Mouse (Mus musculus) embryonic facial prominence, embryonic 13.5 days (tissue): ENCODE results near the gene Cdkn2a. TPM values are rescaled to one million over a fixed set of nuclear protein-coding genes. Genes with fewer than 3 reads are reported as not detected.

Source experiments
- ATAC-seq: fragments of 200-750 bp; cut with Nextera tagmentation; 2 replicates; pipeline ENCODE4 v1.8.0; 2017; ENCODE audit warnings: low read depth; ENCODE audit not compliant: insufficient number of reproducible peaks, insufficient read depth, low FRiP score, low TSS enrichment
- H3K27ac ChIP-seq: fragments of 300-500 bp; sonication (generic); 2 replicates; pipeline ENCODE4 v1.5.1; 2015; ENCODE audit warnings: moderate library complexity, mild to moderate bottlenecking, inconsistent platforms
- H3K27me3 ChIP-seq: fragments of 300-500 bp; sonication (generic); 2 replicates; pipeline ENCODE4 v1.6.1; 2015; ENCODE audit warnings: mild to moderate bottlenecking, inconsistent platforms
- H3K36me3 ChIP-seq: fragments of 300-500 bp; sonication (generic); 2 replicates; pipeline ENCODE4 v1.6.1; 2015; ENCODE audit warnings: mild to moderate bottlenecking, inconsistent platforms
- H3K4me1 ChIP-seq: fragments of 300-500 bp; sonication (generic); 2 replicates; pipeline ENCODE4 v1.6.1; 2015; ENCODE audit warnings: inconsistent platforms
- H3K4me2 ChIP-seq: fragments of 300-500 bp; sonication (generic); 2 replicates; pipeline ENCODE4 v1.6.1; 2015; ENCODE audit warnings: moderate library complexity, mild to moderate bottlenecking, inconsistent platforms
- H3K4me3 ChIP-seq: fragments of 300-500 bp; sonication (generic); 2 replicates; pipeline ENCODE4 v1.5.1; 2015; ENCODE audit warnings: mild to moderate bottlenecking, inconsistent platforms
- H3K9ac ChIP-seq: fragments of 300-500 bp; sonication (generic); 2 replicates; pipeline ENCODE4 v1.6.1; 2015; ENCODE audit warnings: mild to moderate bottlenecking, inconsistent platforms
- H3K9me3 ChIP-seq: fragments of 300-500 bp; sonication (generic); 2 replicates; pipeline ENCODE4 v1.6.1; 2016; ENCODE audit warnings: inconsistent platforms
- WGBS: fragments of 180-500 bp; shearing (Covaris S2); methylation state at CpG from one replicate; pipeline ENCODE4 v1.1.7; 2015; ENCODE audit warnings: mixed read lengths; 5-methylcytosine and 5-hydroxymethylcytosine counted together
- polyA plus RNA-seq: library from polyadenylated mRNA; unstranded; fragments of >200 nt; fragmentation: Nextera tagmentation; extraction: Ambion mirVana; gene quantifications from 2 replicates; pipeline ENCODE4 v1.2.1, GENCODE M21; 2015

Gene Cdkn2a
- polyA plus RNA-seq, 1 experiment from 2014 or later = not detected

- ATAC-seq = no peak
- under 1% methylated on average over 37 of the region's 37 CpGs for WGBS
Measured at GRCm38 (mm10) chr4:89276669-89277219, 17.7 kb downstream of the Cdkn2a start.

GRCm38 (mm10) chr4:89275811-89276584, 18.5 kb downstream of the Cdkn2a start:
- no peak overlapping the region for H3K27ac ChIP-seq
- ATAC-seq = no peak
- H3K4me2 ChIP-seq = no peak overlapping the region
- 1% methylated on average over 25 of the region's 25 CpGs for WGBS
- H3K27me3 ChIP-seq = peaks cover 95% of the 10 kb centered on the region
- H3K36me3 ChIP-seq = no peaks in the 10 kb centered on the region
- H3K9ac ChIP-seq = no peak overlapping the region
- H3K9me3 ChIP-seq = no peaks in the 10 kb centered on the region
- H3K4me3 ChIP-seq = no peak overlapping the region
- H3K4me1 ChIP-seq = no peaks in the 10 kb centered on the region

More at GRCm38 (mm10) chr4:89276669-89277219, 17.7 kb downstream of the Cdkn2a start:
- no peaks in the 10 kb centered on the region for H3K9me3 ChIP-seq
- no peak overlapping the region for H3K9ac ChIP-seq
- H3K4me3 ChIP-seq = no peak overlapping the region
- peaks cover 97% of the 10 kb centered on the region for H3K27me3 ChIP-seq
- no peaks in the 10 kb centered on the region for H3K4me1 ChIP-seq
- H3K4me2 ChIP-seq = no peak overlapping the region
- no peaks in the 10 kb centered on the region for H3K36me3 ChIP-seq
- H3K27ac ChIP-seq = no peak overlapping the region

- H3K4me2 ChIP-seq = no peak overlapping the region
- H3K4me3 ChIP-seq = no peak overlapping the region
- H3K36me3 ChIP-seq = no peaks in the 10 kb centered on the region
- ATAC-seq = no peak
- no peaks in the 10 kb centered on the region for H3K9me3 ChIP-seq
- H3K27me3 ChIP-seq = peaks cover 97% of the 10 kb centered on the region
- no peak overlapping the region for H3K9ac ChIP-seq
- 2% methylated on average over 24 of the region's 24 CpGs for WGBS
- no peak overlapping the region for H3K27ac ChIP-seq
- H3K4me1 ChIP-seq = no peaks in the 10 kb centered on the region
Measured at GRCm38 (mm10) chr4:89274829-89275548, 19.5 kb downstream of the Cdkn2a start.

DNA sequence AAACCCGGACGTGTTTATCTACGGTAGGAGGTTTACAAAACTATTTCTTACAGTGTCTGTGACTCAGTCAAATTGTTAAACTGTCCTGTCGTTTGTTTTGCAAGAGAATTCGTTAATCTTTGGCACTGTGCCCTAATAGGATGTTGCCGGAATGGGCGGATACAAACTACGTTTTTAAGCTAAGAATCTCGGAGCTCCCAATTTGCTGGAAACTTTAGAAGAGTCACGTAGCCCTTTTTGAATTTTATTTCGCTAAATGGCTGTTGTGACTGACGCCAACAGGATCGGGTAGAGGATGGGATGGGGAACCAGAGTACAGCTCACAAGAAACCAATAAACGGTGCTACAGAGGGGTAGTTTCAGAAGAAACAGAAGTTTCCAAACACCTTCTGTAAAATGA, 20.4 kb downstream of the Cdkn2a start:
- Histone ChIP-seq H3K27me3 (peaks cover 94% of the 10 kb centered on the region), H3K36me3 (no peaks in the 10 kb centered on the region), H3K4me1 (no peaks in the 10 kb centered on the region), H3K27ac (no peak overlapping the region), H3K9me3 (no peaks in the 10 kb centered on the region), H3K9ac (no peak overlapping the region), H3K4me2 (no peak overlapping the region), H3K4me3 (no peak overlapping the region)
- no peak for ATAC-seq
- 1% methylated on average over 14 of the region's 14 CpGs for WGBS

DNA sequence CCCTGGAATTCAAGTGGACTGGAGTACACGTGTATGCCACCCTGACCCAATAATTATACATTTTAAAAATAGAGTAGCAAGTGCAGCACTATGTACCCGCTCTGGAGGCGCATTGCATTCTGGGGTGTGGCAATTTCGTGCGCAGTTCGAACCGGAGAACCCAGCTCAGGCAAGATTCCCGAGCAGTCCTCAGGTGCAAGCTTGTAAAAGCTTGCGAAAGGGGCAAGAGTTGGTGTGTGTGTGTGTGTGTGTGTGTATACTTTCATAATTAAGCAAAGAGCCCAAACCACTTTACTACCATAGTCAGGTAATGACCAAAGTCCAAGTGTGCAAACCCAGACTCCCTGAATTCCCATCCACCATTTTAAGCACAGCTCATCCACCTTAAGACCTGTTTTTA, 20.9 kb downstream of the Cdkn2a start:
- H3K9me3 ChIP-seq = no peaks in the 10 kb centered on the region
- no peak for ATAC-seq
- H3K9ac ChIP-seq = no peak overlapping the region
- H3K4me2 ChIP-seq = no peak overlapping the region
- WGBS = under 1% methylated on average over 9 of the region's 9 CpGs
- H3K27ac ChIP-seq = no peak overlapping the region
- H3K27me3 ChIP-seq = peaks cover 94% of the 10 kb centered on the region
- no peak overlapping the region for H3K4me3 ChIP-seq
- H3K36me3 ChIP-seq = no peaks in the 10 kb centered on the region
- no peaks in the 10 kb centered on the region for H3K4me1 ChIP-seq

DNA sequence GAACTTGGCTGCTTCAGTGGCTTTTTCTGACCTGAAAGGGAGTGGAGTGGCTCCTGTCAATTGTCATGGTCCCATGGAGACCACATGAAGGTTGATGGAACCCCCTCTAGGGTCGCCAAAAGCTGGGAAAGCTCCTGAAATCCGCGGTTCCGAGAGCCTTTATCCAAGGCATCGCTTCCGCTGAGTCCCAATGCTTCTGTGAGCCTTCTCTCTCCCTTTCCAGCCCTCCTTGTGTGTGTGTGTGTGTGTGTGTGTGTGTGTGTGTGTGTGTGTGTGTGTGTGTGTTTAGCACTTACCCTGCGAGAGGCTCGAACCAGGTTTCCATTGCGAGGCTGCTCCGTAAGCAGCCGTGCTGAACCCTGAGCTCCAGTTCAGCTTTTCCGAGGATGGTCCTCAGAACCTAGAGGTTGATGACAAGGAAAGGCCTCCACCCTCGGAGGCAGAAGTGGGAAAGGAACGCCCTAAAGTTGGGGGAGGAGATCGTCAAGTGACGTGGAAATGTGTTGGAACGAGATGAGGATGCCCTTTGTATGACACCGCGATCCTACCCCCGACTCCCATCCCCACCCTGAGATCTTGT, 21.4 kb downstream of the Cdkn2a start:
- no peaks in the 10 kb centered on the region for H3K4me1 ChIP-seq
- H3K36me3 ChIP-seq = no peaks in the 10 kb centered on the region
- peaks cover 93% of the 10 kb centered on the region for H3K27me3 ChIP-seq
- 0% methylated on average over 20 of the region's 20 CpGs for WGBS
- no peak overlapping the region for H3K4me3 ChIP-seq
- H3K9me3 ChIP-seq = no peaks in the 10 kb centered on the region
- ATAC-seq = no peak
- no peak overlapping the region for H3K4me2 ChIP-seq
- H3K27ac ChIP-seq = no peak overlapping the region
- no peak overlapping the region for H3K9ac ChIP-seq

DNA sequence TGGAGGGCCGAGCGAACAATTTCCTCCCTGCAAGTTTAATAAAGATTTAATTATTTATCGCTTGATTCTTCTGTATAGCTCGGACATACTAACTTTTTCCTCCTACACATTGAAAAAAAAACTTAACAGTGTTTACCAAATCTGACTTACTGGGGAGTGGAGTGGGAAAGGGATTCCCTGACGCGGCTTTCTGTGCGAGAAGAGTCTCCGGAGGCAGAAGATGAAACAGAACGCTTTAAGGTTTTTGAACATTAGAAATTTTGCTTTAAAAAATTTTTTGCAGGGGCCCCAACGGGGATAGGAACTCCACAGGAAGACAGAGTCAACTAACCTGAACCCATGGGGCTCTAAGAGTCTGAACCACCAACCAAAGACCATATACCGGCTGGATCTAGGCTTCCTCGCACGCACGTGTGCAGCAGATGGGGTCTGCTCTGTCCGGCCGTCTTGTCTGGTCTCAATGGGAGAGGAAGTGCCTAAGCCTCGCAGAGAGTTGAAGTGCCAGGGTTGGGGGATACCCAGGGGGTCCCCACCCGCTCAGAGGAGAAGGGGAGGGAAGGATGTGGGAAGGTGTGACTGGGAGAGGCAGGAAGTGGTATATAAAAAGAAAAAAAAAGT, 22.2 kb downstream of the Cdkn2a start:
- no peak for ATAC-seq
- WGBS = 4% methylated on average over 18 of the region's 18 CpGs
- Histone ChIP-seq H3K9ac (no peak overlapping the region), H3K27ac (no peak overlapping the region), H3K4me3 (no peak overlapping the region), H3K4me2 (no peak overlapping the region), H3K9me3 (no peaks in the 10 kb centered on the region), H3K27me3 (peaks cover 90% of the 10 kb centered on the region), H3K36me3 (no peaks in the 10 kb centered on the region), H3K4me1 (no peaks in the 10 kb centered on the region)

DNA sequence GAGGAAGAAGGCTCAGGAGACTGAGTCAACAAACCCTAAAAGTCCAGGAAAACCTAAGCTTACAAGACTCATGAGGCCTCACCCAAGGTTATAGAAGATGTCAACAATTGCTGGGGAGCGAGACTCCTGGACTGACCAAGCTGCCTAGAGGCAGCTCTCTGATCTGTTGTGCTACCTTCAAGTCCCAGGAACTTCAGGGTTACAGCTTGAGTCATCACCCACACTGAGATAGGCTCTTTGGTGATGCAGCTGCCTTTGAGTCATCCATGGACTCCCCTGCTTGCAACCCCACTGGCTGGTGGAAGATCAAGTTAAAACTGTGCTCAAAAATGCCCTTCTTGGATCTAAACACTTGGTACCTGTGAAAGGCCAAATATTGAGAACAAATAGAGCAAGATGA, 36.7 kb downstream of the Cdkn2a start:
- no peaks in the 10 kb centered on the region for H3K36me3 ChIP-seq
- H3K27me3 ChIP-seq = no peaks in the 10 kb centered on the region; the same call in 1 of the 2 replicates
- no peak for ATAC-seq
- H3K4me2 ChIP-seq = no peak overlapping the region
- H3K27ac ChIP-seq = no peak overlapping the region
- H3K4me1 ChIP-seq = no peaks in the 10 kb centered on the region
- H3K9ac ChIP-seq = no peak overlapping the region
- H3K4me3 ChIP-seq = no peak overlapping the region
- 57% methylated on average over 1 of the region's 1 CpGs for WGBS
- no peaks in the 10 kb centered on the region for H3K9me3 ChIP-seq

DNA sequence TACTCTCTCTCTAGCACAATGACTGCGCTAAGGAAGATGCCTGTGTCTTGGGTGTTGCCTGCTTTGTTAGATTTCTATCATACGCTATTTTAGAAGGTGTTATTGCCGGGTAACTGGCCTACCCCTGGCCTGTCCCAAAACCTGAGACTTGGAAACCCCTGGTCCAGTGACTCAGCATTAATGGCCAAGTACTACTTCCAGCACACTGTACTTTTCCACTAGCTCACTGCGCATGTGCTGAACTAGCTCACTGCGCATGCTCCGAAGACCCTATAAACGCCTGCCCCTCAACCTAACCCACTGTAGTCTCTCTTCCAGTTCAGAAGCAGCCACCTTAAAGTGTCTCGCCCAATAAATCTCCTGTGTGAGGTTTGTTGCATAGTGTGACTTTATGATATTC, 60.0 kb downstream of the Cdkn2a start:
- H3K4me2 ChIP-seq = no peak overlapping the region
- H3K27me3 ChIP-seq = no peaks in the 10 kb centered on the region
- H3K4me3 ChIP-seq = no peak overlapping the region
- H3K36me3 ChIP-seq = no peaks in the 10 kb centered on the region
- H3K9ac ChIP-seq = no peak overlapping the region
- H3K9me3 ChIP-seq = no peaks in the 10 kb centered on the region
- 92% methylated on average over 8 of the region's 8 CpGs for WGBS
- no peak for ATAC-seq
- no peak overlapping the region for H3K27ac ChIP-seq
- H3K4me1 ChIP-seq = no peaks in the 10 kb centered on the region
